Mouse (Mus musculus) thymus, postnatal 36 days (tissue): Measurements from ENCODE around the gene Nxn.

Experiments
- DNase-seq, 2 experiments: peaks; one replicate each; pipeline ENCODE4 v3.0.0; 2022; ENCODE audit warnings: mixed read lengths in 2 of 2

Gene Nxn

DNA sequence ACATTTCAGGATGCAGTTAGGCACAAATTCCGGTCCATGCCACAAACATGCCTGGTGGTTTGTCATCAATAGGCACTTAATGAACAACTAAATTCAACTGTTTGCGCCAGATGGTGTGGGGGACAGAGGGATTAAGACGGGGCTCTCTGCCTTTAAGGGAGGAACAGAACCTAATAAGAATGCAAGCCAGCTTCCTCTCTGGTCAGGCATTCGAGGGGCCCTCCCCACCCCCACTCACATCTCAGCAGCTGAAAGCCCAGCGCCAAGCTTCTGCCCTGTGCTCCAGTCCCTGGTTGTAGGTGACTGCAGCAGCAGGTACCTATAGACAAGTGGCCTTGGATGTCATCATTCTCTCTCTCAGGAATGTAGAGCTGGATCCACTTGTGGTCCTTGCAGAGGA, 104.9 kb downstream of the Nxn start:
- DNase-seq: no peak

DNA sequence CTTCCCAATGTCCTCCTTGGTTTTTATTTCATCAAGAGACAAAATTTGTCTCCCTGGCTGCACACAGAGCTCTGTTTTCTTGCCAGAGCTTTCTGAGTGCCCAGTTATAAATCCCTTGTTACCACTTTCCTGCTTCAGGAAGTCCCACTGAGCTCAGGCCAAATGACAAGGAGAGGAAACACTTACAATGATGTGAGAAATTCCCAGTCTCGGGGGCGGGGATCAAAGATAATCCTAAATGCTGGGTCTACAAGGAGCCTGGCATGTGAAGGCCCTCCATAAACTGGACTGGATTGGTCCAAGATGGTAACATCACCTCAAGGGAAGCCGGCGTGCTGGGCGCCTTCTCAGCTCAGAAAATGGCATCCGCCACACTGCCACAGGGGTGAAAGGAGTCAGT, 106.1 kb downstream of the Nxn start:
- DNase-seq: no peak

DNA sequence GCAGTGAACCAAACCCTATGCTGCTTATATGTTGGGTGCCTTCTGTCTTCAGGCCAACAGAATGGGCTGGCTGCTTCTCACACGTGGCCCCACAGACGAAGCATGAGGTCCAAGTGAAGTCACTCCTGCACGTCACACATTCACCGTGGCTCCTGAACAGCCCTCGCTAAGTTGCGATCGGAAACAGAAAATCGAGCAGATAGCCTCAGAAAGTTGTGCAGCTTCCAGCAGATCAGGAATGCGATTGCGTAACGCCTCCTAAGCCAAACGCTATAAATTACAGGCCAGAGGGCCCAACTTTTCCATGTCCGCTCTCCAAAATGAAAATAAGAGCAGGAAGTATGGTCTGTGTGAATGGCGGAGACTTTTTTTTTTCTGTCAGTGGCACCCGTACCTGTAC, 106.5 kb downstream of the Nxn start:
- no peak for DNase-seq

DNA sequence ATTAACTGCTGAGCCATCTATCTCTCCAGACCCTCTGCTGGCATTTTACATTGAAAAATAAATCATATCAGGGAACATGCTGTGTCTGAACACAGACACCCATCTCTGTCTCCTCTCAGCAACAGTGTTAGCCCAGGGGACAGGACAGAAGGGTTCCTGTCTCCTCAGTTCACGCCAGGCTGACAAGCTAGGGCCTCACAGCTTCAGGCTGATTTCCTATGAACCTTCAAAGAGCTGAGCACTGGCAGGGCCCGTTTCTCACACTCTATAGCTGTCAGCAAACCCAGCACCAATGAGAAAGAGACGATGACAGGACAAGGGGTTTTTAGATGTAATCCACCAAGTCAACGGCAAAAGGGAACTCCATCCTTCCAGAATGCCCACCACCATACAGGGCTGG, 107.0 kb downstream of the Nxn start:
- no peak for DNase-seq

DNA sequence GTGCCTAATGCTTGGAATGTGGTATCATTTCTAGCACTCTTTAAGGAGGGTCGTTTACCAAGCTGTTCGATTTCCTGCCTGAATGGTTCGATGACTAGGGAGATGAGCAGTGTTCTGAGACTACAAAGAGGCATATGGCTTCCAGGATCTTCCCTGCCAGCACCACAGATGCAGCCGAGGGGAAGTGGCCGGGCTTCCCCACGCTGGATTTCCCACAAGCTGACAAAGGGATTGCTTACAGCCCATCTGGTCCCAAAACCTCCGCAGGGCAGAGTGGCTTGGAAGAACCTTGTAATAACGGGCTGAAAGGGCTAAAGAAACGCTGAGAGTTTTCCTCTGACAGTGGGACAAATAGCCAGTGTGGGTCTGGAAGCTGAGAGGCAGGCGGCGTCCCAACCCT, 108.6 kb downstream of the Nxn start:
- no peak for DNase-seq

DNA sequence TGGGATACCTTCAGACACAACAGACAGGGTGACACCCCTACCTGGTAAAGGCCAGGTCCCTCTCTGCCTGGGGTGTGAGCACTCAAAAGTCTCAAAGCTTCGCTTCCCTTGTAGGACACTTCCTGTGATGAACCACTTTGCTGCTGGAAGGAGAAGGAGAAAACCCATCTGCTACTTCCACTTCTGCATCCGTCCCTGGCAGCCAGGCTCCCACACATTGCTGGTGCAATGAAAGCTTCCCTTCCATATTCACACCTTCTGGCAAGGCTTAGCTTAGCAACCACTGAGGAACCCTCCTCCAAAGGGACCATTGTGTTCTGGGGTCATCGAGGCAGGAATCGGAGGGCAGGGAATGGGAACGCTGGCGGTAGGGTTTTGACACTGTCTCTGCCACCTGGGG, 110.3 kb downstream of the Nxn start:
- no peak for DNase-seq

DNA sequence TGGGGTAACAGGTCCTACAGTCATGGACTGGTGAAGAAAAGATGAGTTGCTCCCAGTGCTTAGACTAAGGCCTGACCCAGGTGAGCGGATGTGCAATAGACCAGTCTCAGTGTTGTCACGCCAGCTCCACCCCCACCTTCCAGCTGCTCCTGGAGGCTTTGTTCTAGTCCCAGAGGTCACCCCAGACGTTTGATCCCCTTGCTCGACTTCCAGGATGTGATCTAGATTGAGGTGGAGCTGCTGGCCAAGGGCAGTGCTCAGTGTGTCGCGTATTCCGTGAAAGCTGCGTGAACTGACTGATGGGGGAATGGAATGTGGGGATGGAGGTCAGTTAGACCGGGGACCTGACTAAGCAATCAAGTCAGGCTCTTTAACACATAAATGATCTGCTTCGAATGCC, 111.6 kb downstream of the Nxn start:
- no peak for DNase-seq

DNA sequence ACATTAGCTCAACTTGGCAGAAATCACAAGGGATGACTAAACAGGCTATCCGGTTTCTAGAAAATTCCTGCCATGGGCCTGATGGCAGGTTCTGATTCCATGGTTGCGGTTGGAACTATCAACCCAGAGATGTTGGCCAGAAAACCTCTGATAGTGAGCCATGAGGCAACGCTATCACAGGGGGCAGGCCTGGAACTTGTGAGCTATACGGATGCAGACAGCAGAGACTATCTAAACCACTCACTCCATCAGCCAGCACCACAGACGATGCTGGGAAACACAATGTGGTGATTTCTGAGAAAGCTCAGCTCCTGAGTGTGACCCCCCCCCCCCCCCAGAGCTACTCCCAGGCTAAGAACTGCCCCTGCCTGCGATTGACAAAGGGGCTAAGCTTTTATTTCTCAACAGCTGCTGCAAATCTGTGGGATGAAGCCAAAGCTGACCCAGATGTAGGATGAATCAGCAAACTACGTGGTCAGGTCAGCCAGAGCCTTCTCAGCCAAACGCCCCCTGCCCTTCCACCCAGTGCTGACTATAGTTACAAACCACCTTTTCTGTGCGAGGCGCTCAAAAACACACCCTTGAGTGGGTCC, 112.3 kb downstream of the Nxn start:
- no peak for DNase-seq

DNA sequence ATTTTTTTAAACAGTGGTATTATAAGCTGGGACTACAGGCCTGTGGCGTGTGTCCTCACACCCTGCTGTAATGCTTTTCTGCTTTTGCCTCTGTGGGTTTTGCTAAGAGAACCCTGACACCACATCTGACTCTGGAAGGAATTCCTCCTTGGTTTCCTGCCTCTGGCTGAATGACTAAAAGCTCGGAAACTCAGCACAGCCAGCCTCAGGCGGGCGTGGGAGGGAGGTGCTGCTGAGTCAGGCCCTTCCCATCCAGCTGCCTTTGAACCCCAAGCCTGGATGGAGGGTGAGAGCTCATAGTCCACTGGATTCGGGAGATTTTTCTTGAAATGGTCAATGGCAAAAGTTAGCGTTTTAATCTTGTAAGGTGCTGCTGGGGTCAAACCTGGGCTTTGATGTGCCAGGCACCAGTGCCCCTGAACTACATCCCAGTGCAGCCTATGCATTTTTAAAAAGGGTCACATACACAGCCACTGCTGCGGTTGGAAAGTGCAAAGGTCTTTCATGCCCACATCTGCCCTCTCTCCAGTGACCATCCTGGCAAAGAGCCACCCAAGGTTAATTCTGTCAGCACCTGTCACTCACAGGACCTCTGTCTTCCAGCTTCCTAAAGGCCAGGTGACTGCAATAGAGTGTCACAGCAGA, 113.4 kb downstream of the Nxn start:
- DNase-seq: no peak

DNA sequence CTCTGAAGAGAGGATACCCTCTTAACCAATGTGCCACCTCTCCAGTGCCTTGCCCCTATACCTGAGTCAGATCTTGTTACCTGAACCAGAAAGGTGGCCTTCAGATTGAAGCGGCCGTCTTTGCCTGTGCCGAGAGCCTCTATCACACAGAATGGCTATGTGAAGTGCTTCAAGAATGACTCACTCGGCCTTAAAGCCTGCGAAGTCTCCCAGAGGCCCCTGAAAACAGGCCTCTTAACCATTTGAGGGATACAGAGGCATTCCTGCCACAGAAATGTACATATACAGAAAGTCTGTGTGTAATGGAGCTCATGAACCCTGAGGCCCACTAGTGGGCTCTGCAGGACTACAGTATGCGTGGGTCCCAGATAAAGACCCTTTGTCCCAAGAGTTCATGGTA, 115.1 kb downstream of the Nxn start:
- DNase-seq: no peak

DNA sequence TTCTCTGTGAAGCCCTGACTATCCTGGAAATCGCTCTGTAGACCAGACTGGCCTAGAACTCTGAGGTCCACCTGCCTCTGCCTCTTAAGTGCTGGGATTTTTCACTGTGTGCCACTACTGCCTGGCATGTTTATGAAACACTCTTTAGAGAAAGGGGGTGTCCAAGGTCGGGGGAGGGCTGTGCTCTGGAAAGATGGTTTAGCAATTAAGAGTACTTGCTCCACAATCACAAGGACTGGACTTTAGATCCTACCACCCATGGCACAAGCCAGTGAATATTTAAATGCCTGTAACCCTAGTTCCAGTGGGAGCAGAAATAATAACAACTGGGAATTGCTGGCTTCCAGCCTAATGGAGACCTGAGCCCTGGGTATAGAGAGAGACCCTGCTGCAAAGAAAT, 119.0 kb downstream of the Nxn start:
- DNase-seq: no peak

DNA sequence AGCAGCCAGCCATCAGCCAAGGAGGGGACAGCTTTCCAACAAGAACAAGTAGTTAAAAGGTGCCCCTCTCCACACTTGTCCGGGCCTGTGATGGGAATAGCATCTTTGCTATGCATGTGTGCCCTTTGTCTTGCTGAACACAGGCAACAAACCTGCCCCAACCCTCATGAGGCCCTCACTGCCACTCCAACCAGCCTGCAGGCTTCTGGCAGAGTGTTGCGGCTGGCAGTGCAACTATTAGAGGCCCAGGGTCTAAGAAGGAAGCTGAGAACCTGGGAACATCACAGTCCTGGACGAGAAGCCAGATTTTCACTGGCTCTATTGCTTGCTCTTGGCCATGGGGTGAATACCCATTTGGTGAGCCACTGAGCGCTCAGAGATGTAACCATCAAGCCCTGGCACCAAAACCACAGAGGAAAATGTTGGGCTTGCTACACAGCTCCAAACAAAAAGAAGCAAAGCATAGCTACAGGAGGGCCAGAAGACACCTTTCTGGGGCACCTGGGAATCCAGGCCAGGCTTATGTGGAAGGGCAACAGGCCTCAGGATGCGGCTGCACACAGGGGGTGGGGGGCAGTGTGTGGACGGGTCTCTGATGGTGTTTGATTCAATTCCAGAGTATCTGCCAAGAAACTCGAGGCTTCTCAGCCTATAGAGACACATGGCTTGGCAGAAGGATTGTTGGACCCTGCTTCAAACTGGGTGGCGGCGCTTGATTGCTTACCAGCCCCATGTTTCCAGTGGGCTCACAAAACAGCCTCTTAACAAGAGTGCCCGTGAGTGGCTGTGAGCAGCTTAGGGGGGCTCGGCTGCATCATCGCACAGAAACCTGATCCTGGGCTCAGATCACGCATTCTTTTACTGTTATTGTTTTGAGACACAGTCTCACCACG, 119.7 kb downstream of the Nxn start:
- DNase-seq: no peak

DNA sequence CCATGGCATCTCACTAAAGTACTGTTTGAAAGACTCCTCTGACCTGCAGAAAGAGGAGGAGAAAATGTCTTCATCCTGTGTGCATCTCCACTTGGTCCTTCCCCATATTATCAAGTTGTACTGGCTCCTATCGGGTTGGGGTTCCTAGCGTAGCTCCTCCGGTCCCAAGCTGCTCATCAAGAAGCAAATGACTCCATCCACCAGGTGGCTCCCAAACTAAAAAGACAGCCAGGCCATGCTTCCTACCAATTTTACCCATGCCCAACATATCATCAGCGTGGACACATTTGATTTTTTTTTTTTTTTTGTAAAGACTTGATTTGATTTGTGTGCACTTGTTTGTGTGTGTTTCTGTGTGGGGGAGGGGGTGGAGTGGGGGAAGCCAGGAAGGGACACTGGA, 126.5 kb downstream of the Nxn start:
- no peak for DNase-seq

DNA sequence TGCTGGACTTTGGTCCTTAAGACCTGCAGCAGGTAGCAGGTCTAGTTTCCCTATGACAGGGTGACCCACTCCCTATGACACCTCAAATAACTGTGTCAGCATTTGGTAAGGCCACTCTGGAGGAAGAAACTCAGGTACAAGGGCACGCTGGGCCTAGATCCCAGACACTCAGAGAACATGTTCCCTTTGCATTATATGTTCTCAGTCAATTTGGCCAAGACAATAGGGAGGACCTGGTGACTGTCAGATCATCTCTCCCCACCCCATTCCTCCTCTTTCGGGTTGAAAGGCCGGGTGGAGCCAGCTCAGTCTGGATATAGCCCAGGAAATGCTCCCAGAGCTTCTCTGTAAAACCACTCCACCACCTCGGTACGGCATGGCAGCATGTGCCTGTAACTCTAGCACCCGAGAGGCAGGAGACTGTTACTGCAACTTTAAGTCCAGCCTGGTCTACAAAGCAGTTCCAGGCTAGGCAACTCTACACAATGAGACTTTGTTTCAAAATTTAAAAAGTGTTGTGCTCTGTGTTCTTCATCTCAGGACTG, 130.3 kb downstream of the Nxn start:
- no peak for DNase-seq

DNA sequence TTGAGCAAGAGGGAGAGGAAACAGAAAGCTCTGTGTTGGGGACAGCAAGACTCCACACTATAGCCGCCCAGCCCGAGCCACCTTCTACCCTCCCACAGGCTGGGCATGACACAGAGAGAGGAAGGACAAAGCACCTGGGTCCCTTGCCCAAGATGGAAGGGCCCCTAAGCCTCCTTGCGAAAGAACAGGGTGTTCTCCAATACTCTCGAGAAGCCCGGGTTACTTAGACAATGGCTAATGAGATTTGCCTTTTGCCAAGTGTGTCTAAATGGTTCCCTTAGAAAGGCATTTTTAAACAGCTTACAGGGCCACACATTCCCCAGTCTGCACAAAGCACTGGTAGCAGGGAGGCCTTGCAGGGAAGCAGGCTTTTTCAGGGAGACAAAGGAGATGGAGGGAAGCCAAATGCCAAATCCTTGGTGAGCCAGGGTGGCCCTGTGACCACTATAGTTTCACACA, 130.9 kb downstream of the Nxn start:
- DNase-seq: no peak

DNA sequence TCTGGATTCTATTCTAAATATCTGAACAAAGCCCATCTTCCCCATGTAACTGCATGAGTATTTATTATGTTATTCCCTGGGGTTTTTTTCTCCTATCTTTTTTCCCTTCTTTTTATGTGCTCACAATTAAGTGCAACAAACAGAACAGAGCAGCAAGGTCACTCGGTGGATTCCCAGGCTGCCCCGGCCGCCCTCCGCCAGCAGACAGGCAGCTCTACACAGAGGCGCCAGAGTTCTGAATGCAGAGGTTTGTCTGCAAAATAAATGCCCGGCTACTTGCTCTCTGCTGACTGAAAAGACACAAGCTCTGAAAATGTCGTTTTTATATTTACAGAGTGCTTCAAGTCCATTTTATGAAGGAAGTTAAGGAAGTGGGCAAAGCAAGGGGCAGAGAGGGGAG, 131.4 kb downstream of the Nxn start:
- DNase-seq: no peak

DNA sequence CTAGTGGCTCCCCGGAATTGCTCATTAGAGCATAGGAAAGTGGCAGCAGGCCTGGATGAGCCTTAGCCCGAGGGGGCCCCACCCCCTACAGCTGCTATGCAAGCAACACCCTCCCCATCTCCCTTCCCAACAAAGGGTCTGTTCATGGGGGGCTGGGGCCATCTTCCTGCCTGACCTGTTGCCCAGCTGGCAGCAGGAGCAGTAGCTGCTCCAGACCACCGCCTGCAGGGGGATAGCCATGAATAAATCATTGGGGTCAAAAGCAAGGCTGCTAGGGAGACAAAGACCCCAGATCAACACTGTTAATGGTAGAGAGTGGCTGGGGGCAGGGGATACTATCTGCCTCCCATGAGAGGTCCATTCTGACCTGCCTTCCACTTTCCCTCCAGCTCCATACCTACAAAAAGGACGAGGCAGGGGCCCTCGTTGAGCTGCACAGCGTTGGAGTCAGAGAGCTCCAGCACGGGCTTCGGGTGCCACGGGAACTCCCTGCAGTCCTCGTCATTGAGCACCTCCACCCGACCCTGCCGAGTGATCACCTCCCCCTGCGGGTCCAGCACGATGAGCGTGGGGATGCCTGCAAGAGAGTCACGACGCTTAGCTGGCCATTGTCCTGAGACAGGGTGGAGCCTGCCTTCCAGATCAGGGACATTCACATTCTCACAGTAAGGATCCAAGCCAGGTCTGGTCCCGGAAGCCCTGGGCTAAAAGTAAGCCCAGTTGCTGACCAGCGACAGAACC, 136.2 kb downstream of the Nxn start:
- DNase-seq: no peak

DNA sequence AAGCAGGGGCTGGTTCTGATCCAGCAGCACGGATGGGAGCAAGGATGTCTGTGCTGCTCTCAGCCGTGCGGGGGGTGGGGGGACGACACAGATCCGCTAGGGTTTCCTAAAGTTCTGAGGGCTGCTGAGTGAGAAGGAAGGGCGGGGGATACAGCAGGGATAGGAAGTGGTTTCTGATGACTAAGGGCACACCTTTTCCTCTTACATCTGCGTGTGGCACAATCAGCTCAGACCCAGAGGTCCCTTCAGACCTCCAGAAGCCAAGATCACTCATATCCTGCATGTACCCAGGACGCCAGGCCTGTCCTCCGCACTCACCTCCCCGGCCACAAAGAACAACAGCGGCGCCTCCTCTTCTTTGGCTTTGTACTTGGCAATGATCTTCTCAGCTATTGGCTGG, 137.7 kb downstream of the Nxn start:
- DNase-seq: no peak

DNA sequence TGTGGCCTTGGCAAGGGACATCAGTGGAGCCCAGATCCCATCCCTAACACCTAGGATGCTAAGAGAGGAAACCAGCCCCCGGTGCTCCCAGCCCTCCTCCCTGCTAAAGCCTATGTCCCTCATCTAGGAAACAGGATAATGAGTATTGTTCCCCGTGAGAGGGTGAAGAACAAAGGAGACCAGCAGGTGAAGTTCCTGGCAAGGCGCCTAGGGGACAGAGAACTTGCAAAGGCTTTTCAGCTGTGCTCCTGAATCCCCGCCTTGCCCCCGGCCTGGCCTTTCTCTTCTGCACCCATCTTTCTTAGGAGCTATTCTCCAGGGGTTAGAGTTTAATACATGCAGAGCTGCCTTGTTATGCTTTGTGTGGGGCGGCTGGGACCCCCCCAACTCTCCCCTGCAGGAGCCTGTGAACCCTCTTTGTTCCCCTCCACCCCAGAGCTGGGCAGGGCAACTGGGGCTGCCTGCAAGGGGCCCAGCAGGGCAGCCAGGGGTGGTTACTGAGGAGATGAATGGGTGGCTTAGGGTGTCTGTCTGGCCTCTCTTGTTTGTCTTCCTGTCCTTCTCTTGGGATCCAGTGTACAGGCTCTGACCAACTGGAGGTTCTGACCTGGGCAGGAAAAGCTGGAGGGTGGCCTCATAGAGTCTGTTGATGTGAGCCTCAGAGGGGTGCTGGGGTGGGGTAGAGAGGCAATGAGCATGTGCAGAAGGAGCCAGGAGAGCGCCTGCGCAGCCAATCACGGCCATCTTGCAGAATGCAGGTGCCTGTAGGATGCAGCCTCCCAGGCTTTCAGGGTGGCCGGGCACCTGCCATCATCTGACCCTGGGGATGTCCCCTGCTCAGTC, 138.5 kb downstream of the Nxn start:
- DNase-seq: no peak

DNA sequence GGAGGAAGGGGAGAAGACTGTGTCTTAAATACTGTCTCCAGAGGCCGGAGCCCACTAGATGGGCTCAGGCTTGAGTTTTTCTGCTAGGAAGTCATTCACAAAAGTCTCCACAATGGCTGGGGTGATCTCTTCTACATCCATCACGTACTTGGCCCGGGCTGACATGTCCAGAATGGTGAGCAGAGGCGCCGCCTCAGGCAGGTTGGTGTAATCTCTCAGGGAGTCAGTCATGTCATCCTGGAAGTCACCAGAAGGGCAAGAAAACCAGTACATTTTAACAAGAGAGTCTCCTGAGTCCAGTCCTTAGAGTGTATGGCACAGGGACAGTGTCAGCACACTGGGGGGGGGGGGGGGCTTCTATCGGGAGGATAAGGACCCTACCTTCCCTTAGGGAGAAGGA, 140.4 kb downstream of the Nxn start:
- no peak for DNase-seq

DNA sequence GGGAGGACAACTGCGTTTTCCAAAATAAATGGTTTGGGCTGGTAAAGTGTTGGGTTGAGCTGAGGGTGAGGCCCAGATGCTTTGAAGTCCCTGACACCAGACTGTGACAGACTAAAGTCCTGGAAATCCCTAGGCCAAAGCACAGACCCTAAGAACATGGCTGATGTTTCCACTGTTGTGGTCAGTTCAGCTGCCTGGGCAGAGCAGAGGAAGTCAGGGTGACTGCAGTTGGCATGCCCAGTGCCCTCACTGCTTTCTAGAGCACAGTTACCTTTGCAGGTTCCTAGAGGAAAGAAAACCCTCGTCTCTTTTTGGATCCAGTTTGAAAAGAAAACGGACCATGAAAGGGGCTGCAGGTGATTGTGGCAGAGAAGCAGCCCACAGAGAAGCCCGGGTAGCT, 141.6 kb downstream of the Nxn start:
- DNase-seq: no peak

DNA sequence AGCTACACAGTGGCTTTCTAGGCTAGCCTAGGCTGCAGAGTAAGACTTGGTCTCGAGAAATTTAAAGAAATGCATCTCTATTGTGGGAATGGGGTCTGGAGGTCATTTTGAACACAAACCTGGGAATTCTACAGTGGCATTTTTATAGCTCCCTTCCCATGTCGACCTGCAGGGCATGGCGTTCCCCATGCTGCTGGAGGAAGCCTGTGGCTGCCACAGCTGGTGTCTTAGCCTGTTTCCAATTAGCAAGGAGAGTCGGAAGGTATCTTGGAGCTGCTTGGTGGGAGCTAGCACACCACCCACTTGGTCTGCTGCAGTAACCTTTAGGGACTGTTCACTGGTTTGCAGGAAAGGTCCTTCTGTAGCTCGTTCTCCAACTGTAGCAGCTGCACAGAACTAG, 142.8 kb downstream of the Nxn start:
- no peak for DNase-seq
